ENCODE assay signal across 13 mouse cellular contexts in genomic region chr1:192400991-192401390, GRCm38 (mm10).
DNase-seq lines count a peak whose midpoint lies in the region; ATAC-seq lines count a peak whose summit lies in the region.
"Had no signal": no experiment of that assay in that cellular context is flagged by ENCODE, and none has a peak within 500 bp of the region (broad histone marks: within the 10 kb centered on the region; RNA-seq: fewer than 3 reads in every experiment).

No protein-coding gene starts in this region.

- WGBS in kidney, embryonic 14.5 days = 63% methylated on average over 4 of the region's 4 CpGs

- no peaks in the 10 kb centered on the region for H3K36me3 ChIP-seq in kidney, embryonic 14.5 days (ENCODE audit: control insufficient read depth, insufficient read depth, low read length)
- H3K36me3 ChIP-seq: forebrain, embryonic 12.5 days; hindbrain, embryonic 10.5 days had no signal

- peaks cover 2% of the 10 kb centered on the region; the same call in 1 of the 2 replicates for H3K4me1 ChIP-seq in kidney, embryonic 14.5 days (ENCODE audit: control insufficient read depth, insufficient read depth, low read length)
- H3K4me1 ChIP-seq: forebrain, embryonic 12.5 days; hindbrain, embryonic 10.5 days had no signal

- H3K4me2 ChIP-seq in kidney, embryonic 14.5 days (replicated peaks; ENCODE audit: low read depth, low read length) = no peak overlapping the region
- H3K4me2 ChIP-seq: forebrain, embryonic 12.5 days had no signal

- H3K9me3 ChIP-seq in kidney, embryonic 14.5 days (ENCODE audit: control insufficient read depth, low read length) = no peaks in the 10 kb centered on the region
- H3K9me3 ChIP-seq: forebrain, embryonic 12.5 days; hindbrain, embryonic 10.5 days had no signal

- H3K4me3 ChIP-seq in kidney, embryonic 14.5 days (ENCODE audit: low read length) = no peak overlapping the region
- H3K4me3 ChIP-seq: forebrain, embryonic 12.5 days; hindbrain, embryonic 10.5 days; layer of hippocampus, adult 2 months had no signal

- H3K27ac ChIP-seq in kidney, embryonic 14.5 days (ENCODE audit: low read depth, low read length) = no peak overlapping the region
- H3K27ac ChIP-seq: forebrain, embryonic 12.5 days; hindbrain, embryonic 10.5 days; layer of hippocampus, adult 2 months had no signal

- peak; percentile 58 for DNase-seq in cerebellum, adult 11 months
- DNase-seq in kidney, adult 9 months = peak; percentile 30
- peak; percentile 19 for DNase-seq in NIH3T3 (ENCODE audit: low read depth)
- DNase-seq in cerebellum, postnatal 14 days = peak; percentile 71 to 74
- DNase-seq in gastrocnemius, adult 8-10 months (ENCODE audit: low spot score in 2 of 2) = no peak
- DNase-seq in Muller cell, postnatal 12 days (ENCODE audit: inconsistent ontology term) = no peak
- DNase-seq: B cell, adult 2 months; thymus, postnatal 25 days had no signal

- no peak overlapping the region for H3K9ac ChIP-seq in kidney, embryonic 14.5 days (ENCODE audit: low read depth, low read length)
- H3K9ac ChIP-seq: forebrain, embryonic 12.5 days had no signal

- H3K27me3 ChIP-seq in kidney, embryonic 14.5 days (ENCODE audit: control insufficient read depth, insufficient read depth, low read length) = no peaks in the 10 kb centered on the region
- H3K27me3 ChIP-seq: forebrain, embryonic 12.5 days had no signal

- no peak for ATAC-seq in cerebellum, adult (ENCODE audit: insufficient number of reproducible peaks, low FRiP score, low TSS enrichment)
- ATAC-seq in kidney, embryonic 14.5 days (ENCODE audit: low FRiP score, low TSS enrichment) = no peak

Comparison
In these comparisons a context has a peak if more than half of its experiments do, and no peak if none do; other contexts are left out.
1. DNase-seq: peak in cerebellum, adult 11 months (single experiment), kidney, adult 9 months (single experiment), NIH3T3 (single experiment) and cerebellum, postnatal 14 days (2 of 2); none in gastrocnemius, adult 8-10 months (0 of 2) and Muller cell, postnatal 12 days (single experiment).